Mouse (Mus musculus): ENCODE data around the gene Cyp11a1.

The Cyp11a1 gene

DNA sequence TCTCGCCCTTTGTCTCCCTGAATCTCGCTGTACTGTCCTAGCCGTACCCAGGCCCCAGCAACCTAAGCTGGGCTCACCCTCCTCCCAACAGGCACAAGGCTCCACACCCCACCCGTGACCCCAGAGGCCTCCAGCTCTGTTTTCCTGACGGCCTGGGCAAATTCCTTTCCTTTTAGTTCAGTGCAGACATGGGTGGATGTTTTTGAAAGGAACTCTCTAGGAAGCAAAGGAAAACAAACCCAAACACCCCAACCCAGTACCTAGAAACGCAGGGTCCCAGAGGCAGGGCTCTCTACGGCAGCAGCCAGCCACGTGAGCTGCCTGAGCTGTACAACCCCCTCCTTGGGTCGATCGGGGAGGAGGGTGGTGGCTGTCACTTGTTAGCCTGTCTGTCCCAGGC is 36.2 kb downstream of the Cyp11a1 start:
- in situ Hi-C loops (cut with MboI, MseI), result loop anchor here (5.0 kb wide), 1 partner anchor 155 kb away; no protein-coding TSS in a partner anchor

DNA sequence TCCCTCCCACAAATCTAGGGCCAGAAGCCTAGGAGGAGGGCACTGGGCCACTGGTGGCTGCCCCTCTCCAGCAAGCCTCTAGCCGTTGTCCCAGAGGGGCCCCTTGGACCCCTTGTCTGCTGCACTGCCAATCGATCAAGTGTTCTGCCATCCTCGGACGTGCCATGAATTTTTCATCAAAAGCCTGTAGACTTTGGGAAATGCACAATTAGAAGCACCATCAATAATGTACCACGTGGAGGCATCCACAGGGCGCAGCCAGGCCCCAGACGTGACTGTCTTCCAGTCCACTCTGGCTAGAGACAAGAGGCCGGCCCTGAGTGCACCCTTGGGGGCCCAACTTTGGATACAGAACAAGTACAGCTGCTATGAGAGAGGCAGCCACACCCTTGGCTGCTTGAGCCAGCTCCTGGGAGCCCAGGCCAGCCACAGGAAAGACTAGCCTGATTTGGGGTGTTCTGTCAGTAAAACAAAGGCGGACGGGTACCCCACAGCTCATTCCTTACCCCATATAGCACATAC is 37.3 kb downstream of the Cyp11a1 start:
- in situ Hi-C loops (cut with MboI, MseI), result loop anchor here (5.0 kb wide), 1 partner anchor 154 kb away; no protein-coding TSS in a partner anchor

DNA sequence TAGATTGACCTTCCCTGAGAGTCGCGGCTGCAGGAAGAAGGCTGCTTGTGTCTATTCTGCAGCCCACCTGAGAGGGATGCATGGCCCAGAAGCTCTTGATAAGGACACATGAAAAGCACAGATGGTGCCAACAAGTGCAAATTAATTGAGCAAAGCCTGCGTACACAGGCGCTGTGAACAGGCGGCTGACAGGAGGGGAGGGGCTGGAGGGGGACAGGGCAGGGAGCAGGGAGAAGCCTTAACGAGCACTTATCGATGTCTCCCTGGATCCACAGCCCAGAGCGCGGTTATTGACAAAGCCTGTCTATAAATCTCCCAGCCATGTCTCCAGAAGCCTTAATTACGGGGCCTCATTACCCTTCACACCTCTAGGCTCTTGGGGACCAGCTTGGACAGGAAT is 38.6 kb downstream of the Cyp11a1 start:
- in situ Hi-C loops (cut with MboI, MseI), result loop anchor here (5.0 kb wide), 1 partner anchor 152 kb away; no protein-coding TSS in a partner anchor

DNA sequence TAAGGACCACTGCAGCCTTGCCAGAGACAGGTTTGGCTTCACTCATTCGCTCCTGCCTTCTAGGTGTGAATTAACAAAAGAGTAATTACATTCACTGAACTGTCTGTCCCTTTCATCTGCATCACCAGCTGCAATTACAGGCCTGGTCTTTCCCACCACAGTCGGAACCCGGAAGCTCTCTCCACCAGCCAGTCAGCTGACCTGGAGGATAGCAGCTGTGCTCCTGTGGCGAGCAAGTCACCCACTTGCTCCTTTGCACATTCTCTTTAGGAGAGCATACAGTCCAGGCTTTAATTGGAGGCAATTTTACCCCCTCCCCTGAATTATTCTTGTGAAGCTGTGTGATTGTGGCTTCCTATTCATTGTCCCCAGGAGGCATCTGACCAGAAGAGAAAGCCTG is 39.4 kb downstream of the Cyp11a1 start:
- in situ Hi-C loops (cut with MboI, MseI), result no loop called here

DNA sequence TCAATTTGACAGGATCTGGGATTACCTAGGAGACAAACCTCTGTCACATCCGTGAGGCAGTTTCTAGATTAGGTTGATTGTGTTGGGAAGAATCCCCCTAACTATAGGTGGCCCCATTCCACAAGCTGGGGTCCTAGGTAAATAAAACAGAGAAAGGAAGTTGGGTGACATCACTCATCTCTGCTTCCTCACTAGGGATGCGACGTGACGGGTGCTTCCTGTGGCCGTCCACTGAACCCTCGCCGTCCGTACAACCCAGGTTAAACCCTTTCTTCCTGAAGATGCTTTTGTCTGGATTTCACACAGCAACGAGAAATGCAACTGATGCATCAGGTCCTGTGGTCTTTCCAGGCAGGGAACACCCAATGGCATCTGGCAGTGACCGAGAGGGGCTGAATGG is 40.9 kb downstream of the Cyp11a1 start:
- in situ Hi-C loops (cut with MboI, MseI), result no loop called here

DNA sequence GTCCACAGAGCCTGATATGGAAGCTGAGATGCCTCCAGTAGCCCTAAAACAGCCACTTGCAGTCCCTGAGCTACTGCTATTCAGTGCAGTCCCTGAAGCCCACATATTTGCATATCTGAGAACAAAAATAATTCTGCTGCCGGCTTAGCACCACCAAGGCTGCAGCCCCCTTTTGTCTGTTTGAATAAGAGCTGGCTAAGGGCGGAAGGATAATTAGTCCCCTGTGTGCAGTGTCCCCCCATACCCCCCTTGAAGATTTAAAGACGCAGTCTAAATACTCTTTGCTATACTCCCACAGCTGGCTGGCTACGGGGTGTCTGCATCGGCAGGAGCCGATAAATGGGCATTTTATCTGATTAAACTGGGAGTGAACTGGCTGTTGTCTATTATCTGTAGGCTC is 42.4 kb downstream of the Cyp11a1 start:
- in situ Hi-C loops (cut with MboI, MseI), result no loop called here

DNA sequence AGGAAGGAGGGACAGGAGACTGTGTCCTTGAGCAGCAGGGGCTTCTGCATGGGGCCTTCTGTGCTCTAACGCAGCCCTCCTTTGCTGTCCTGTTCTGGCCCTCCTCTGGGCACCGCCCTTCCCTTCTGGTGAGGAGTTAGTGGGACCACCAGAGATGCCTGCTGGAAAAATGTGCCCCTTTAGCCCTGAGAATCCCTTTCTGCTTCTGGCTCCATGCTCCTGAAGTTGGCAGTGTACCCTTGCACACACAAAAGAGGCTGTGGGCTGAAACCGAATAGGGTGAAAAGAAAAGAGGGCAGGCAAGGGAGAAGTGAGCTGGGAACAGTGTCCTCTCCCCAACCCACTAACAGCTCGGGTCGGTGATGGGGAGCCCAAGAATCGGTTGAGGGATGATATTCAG is 43.0 kb downstream of the Cyp11a1 start:
- in situ Hi-C loops (cut with MboI, MseI), result no loop called here

DNA sequence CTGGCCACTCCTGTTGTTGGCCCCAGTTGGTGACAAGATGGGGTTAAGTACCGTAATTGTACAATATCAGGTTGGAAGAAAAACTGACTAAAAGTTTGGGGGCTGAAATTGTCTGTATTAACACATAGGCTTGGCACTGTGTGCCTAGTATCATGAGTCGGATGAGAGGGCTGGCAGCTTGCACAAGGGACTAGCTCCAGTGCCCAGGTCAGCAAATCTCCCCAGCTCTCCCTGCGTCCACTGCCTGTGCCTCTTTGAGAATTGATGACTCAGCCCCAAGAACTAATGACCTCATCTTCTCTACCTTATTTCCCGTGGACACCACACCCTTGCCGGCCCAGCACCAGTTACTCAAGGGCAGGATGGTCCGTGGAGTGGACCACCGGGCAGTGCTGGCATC is 43.6 kb downstream of the Cyp11a1 start:
- in situ Hi-C loops (cut with MboI, MseI), result loop anchor here (5.0 kb wide), 1 partner anchor 252 kb away; no protein-coding TSS in a partner anchor

DNA sequence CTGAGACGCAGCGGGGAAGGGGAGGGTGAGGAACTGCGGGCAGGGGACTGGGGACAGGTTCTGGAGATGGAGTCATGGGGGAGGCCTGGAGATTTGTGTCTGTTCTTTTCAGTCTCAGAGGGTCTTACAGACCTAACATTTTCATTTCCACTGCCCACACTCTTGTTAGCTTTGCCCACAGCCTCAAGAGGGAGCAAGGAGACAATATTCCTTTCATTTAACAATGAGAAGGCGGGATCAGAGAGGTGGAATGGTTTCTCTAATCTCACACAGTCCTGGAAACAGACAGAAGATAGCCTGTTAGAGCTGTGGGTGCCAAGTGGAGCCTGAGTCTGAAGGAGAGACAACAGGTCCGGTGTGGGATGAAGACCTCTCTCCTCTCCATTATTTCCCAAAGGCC is 45.7 kb downstream of the Cyp11a1 start:
- in situ Hi-C loops (cut with MboI, MseI), result loop anchor here (5.0 kb wide), 1 partner anchor 250 kb away; no protein-coding TSS in a partner anchor

DNA sequence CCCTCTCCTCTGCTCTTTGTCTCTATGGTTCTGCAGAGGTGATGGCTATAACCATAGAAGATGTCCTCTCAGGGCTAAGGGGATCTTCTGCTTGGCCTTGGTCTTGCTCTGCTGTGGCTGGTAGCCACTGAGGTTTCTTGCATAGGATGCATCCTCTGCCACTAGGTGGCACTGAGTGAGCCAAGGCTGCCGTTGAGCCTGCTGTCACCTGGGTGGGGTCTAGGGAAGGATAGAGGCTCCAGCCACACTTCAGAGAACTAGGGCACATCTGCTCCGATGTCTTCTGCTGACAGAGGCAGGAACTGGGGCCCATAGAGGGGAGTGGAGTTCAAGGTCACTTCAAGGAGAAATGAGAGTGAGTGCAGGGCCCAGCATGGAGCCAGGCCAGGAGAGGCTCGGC is 46.9 kb downstream of the Cyp11a1 start:
- in situ Hi-C loops (cut with MboI, MseI), result loop anchor here (5.0 kb wide), 1 partner anchor 249 kb away; no protein-coding TSS in a partner anchor

DNA sequence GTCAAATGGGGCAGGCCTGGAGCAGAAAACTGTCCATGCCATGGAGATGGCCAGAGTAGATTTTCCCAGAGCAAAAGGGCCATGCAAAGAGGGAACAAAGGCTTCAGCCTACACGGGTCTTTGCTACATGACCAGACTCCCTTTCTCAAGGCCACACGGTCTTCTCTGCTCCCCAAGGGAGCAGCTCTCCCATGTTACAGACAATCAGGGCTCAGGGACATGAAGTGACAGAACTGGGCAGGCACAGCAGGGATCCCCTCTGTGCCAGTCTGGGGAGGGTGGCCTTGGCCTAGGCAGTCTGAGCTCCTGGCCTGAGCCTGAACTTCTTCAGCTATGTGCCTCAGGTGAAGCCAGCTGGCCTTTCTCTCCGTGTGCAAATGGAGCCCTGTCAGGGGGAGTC is 47.3 kb downstream of the Cyp11a1 start:
- in situ Hi-C loops (cut with MboI, MseI), result loop anchor here (5.0 kb wide), 1 partner anchor 249 kb away; no protein-coding TSS in a partner anchor

DNA sequence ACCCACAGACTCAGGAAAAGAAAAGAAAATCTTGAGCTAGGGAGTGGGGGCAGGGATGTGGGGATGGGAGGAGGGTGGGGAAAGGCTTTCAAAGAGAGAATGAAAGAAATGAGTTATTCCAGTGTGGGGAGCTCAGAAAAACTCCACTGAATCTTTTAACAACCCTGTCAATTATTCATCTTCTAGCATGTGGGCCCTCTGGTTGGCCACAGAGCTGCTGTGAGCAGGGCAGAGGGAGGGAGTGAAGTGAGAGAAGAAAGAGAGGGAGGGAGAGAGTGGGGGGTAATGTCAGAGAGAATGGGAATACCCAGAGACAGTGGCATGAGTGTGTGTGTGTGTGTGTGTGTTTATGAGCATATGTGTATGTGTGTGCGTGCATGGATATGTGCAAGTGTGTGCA is 47.8 kb downstream of the Cyp11a1 start:
- in situ Hi-C loops (cut with MboI, MseI), result loop anchor here (5.0 kb wide), 1 partner anchor 248 kb away; no protein-coding TSS in a partner anchor

DNA sequence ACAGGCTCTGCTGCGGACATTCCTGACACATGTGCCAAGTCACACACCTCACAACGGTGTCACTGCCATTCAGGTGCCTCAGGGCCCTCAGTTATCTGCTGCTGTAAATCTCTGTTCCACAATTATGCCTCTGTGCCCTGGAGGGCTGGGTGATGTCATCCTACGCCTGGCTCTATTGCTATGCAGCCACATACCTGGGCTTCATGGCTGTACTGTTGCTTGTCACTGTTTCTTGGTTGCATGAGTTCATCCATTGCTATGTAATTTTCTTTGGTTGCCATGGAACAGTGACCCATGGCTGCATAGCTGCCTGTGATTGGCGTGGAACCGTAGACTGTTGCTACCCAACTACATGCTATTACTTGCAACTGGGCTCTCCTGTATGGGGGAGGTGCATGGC is 49.5 kb downstream of the Cyp11a1 start:
- in situ Hi-C loops (cut with MboI, MseI), result no loop called here

DNA sequence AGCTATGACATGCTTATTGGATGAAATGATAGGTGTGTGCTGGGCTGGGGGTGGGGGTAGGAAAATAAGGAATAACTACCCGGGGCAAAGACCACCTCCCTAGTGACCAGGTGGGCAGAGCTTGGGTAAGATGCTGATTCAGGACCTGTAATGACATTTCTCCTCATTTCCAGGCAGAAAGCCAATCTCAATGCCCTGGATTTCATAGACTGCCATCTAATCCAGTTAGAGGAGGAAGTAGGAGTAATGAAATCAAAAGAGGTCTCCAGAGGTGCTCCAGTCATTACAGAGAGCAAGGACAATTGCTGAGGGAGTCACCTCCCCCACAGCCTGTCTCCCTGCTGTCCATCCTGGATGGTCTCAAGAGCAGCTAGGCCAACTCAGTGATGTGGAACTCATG is 53.7 kb downstream of the Cyp11a1 start:
- in situ Hi-C loops (cut with MboI, MseI), result no loop called here

DNA sequence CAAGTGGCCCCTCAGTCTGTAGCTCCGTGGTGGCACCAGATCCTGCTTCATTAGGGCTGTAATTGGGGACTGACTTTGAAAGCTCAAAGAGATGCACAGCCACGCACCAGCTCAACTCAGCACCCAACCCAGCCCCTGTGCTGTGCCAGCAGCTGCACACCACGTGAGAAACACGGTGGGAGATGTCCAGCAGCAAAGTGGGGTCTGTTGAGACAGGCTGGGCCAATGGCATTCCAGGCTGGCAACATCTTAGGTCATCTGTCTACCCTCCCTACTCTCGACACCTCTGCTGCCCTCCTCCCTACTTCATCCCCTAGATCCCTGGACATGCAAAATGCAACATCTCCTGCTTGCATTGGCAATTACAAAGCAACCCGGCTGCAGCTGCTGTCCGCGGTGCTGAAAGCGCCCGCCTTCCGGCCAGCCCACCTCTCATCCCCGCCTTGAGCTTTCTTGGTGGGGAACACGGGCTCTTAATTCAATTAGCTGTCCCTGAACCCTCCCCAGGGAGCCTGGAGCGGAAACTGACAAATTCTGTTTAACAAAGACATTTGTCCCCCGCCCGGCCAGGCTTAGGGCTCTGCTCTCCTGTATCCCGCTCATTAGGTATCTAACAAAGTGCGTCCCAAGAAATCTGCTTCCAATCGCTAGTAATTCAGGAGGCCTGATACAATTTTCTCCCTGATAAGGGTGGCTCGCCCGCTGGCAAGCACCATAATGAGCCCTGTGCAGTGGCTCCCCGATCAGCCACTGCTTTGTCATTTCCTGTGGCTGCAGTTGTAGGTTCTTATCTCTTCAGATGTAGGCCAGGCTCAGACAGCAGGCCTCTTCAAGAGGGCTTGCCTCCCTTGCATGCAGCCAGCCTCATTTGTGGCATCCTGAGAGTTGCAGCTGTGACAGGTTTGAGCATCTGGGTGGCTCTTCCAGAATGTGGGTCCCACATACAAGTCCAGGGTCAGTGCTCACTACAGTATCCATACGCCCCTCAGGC is 54.8 kb downstream of the Cyp11a1 start:
- in situ Hi-C loops (cut with MboI, MseI), result no loop called here

DNA sequence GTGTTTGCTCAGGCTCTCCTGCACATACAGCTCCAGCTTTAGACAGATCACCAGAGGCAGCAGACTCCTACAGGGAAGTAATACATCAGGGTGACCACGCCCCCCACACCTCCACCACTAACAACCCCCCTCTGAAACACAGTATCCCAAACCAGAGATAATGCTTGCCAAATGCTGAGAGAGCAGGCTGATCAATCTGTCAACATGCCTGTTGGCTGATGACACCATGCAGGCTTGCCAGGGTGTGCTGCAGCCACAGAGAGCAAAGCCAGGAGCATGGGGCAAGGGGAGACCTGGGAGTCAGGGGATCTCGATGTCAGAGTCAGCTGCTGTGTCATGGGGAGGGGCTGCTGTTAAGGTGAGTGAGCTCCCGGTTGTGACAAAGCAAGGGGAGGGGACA is 57.3 kb downstream of the Cyp11a1 start, which contains the start of gene Stra6:
Gene Stra6 (plus strand): TSS at position 258 of the 400 bp plus-strand sequence.
- in situ Hi-C loops (cut with MboI, MseI), result no loop called here

DNA sequence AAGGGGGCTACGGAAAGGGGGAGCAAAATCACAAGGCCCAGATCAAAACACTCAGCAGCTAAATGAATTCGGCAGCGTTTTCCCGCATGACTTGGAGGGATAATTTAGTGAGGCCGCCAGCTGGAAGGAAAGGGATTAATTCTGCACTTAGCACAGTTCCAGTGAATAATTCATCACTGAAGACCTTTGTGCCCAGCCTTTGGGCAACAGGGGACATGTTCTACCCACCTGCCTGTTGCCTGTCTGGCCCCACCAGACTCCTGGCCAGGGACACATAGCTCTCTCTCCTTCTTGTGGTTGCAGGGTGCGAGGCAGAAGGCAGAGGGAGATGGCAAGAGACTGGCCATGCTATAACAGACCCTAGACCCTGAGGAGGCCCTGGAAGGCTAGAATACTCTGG is 59.3 kb downstream of the Cyp11a1 start:
- in situ Hi-C loops (cut with MboI, MseI), result no loop called here

DNA sequence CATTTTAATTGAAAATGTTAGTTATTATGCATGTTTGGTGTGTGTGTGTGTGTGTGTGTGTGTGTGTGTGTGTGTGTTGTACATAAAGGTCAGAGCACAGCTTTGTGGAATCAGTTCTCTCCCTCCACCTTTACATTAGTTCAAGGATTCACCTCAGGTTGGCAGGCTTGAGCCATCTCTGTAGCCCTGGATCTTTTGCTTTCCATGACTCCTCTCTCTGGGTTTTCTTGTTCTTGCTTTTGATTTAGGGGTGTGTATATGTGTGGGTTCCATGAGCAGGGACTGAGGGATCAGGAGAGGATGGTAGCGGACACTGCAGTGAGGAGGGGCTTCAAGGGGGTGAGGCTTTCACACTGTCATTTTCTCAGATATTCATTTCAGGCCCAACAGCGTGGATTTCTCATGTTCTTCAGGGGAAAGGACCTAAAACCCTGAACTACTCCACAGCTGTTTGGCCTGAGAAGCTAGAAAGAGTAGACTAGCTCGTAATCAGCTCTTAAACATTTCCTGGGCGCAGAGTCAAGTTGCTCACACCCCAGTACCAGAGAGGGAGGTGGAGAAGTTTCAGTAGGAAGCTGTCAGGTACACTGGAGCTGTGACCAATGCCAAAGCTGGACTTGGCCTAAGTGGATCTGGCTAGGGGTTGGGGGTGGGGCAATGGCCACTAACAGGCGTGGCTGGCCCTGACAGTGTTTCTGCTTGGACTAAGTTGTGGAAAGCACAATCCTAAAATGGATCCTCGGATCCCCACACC is 59.9 kb downstream of the Cyp11a1 start:
- in situ Hi-C loops (cut with MboI, MseI), result no loop called here

DNA sequence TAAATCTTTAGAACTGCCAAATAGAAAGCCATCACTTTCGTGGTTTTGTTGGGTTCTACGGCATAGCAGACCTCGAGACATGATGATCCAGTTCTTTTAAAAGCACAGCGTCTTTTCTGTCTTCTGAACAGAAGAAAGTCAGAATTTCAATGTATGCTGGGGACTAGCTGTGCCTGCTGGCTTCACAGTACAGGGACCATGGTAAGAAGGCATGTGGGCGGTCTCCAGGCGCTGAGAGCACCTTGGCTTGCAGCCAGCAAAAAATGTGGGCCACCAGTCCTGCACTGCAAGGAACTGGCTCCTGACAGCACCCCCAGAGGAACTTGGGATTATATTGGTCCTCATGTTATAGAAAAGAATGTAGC is 60.5 kb downstream of the Cyp11a1 start:
- in situ Hi-C loops (cut with MboI, MseI), result no loop called here

DNA sequence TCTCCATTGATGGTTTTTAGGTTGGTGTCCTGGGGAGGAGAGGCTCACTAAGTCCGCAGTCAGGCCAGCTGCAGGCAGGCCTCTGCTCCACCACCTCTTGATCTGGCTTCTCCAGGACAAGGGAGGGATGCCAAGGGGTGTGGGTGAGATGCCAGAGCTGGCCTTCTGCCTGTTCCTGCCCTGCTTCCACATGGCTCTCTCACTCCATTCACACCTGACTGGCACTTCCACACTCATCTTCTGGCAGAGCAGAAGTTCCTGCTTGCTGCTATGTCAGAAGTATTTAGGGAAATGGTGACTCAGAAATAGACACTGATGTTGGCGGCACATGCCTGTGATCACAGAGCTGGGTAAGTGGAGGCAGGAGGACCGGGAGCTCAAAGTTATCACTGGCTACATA is 61.3 kb downstream of the Cyp11a1 start:
- in situ Hi-C loops (cut with MboI, MseI), result no loop called here

DNA sequence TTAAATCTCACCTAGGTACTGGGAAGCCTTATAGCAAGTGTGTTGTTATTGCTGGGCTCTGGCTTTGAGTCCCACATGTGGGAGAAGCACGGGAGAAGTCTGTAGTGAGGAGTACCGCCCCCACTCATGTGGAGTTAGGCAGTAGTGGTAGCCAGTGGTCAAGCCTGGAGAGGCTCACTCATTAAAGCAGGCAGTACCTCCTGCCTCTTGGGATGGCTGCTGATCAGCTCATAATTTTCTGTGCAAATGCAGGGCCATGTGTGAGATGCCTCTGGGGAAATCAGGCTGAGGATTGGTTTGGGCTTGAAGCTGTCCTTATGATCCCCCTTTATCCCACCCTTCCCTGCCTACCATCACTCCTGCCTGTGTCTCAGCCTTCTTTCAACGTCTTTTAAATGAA is 68.3 kb downstream of the Cyp11a1 start:
- in situ Hi-C loops (cut with MboI, MseI), result no loop called here
